ENCODE assay signal across 23 mouse cellular contexts in genomic region chr4:154986750-154987149, GRCm38 (mm10). TPM values are rescaled to one million over a fixed set of nuclear protein-coding genes. Genes with fewer than 3 reads are reported as not detected.
DNase-seq lines count a peak whose midpoint lies in the region; ATAC-seq lines count a peak whose summit lies in the region.
"Had no signal": no experiment of that assay in that cellular context is flagged by ENCODE, and none has a peak within 500 bp of the region (broad histone marks: within the 10 kb centered on the region; RNA-seq: fewer than 3 reads in every experiment).

No protein-coding gene starts in this region.

- H3K4me3 ChIP-seq in forebrain, embryonic 10.5 days: peak overlapping the region; percentile 5; the same call in 1 of the 2 replicates
- H3K4me3 ChIP-seq in forebrain, embryonic 16.5 days (replicated peaks; ENCODE audit: low read length): no peak overlapping the region
- H3K4me3 ChIP-seq in midbrain, embryonic 10.5 days: no peak overlapping the region
- H3K4me3 ChIP-seq in midbrain, embryonic 13.5 days (replicated peaks): no peak overlapping the region
- H3K4me3 ChIP-seq in embryonic facial prominence, embryonic 10.5 days: no peak overlapping the region
- H3K4me3 ChIP-seq: embryonic facial prominence, embryonic 12.5 days; forebrain, embryonic 12.5 days; forebrain, embryonic 15.5 days; heart, embryonic 13.5 days; hindbrain, embryonic 13.5 days; intestine, embryonic 15.5 days had no signal

- H3K36me3 ChIP-seq in forebrain, embryonic 10.5 days (replicated peaks): peaks cover 6% of the 10 kb centered on the region
- no peaks in the 10 kb centered on the region for H3K36me3 ChIP-seq in forebrain, embryonic 16.5 days (ENCODE audit: control insufficient read depth, insufficient read depth)
- H3K36me3 ChIP-seq in midbrain, embryonic 10.5 days: peaks cover 6% of the 10 kb centered on the region
- no peaks in the 10 kb centered on the region for H3K36me3 ChIP-seq in midbrain, embryonic 13.5 days
- H3K36me3 ChIP-seq in embryonic facial prominence, embryonic 10.5 days (replicated peaks): peaks cover 6% of the 10 kb centered on the region
- H3K36me3 ChIP-seq: embryonic facial prominence, embryonic 12.5 days; embryonic facial prominence, embryonic 15.5 days; forebrain, embryonic 15.5 days; heart, embryonic 13.5 days; hindbrain, embryonic 13.5 days; intestine, embryonic 15.5 days had no signal

- H3K27ac ChIP-seq in forebrain, embryonic 10.5 days: peak overlapping the region; percentile 80
- H3K27ac ChIP-seq in forebrain, embryonic 16.5 days (ENCODE audit: low read length): no peak overlapping the region
- peak overlapping the region; percentile 85 for H3K27ac ChIP-seq in midbrain, embryonic 10.5 days (replicated peaks)
- no peak overlapping the region for H3K27ac ChIP-seq in midbrain, embryonic 13.5 days
- H3K27ac ChIP-seq in embryonic facial prominence, embryonic 10.5 days (replicated peaks): peak overlapping the region; percentile 78
- H3K27ac ChIP-seq: embryonic facial prominence, embryonic 12.5 days; embryonic facial prominence, embryonic 15.5 days; forebrain, embryonic 12.5 days; forebrain, embryonic 15.5 days; heart, embryonic 13.5 days; hindbrain, embryonic 13.5 days; intestine, embryonic 15.5 days had no signal

- WGBS in forebrain, embryonic 10.5 days: 63% methylated on average over 15 of the region's 15 CpGs
- WGBS in forebrain, embryonic 16.5 days: 65% methylated on average over 15 of the region's 15 CpGs
- 55% methylated on average over 15 of the region's 15 CpGs for WGBS in midbrain, embryonic 10.5 days
- 63% methylated on average over 15 of the region's 15 CpGs for WGBS in midbrain, embryonic 13.5 days
- WGBS in embryonic facial prominence, embryonic 10.5 days: 65% methylated on average over 15 of the region's 15 CpGs

- DNase-seq in forebrain, embryonic 10.5 days (ENCODE audit: extremely low spot score, low spot score): no peak
- DNase-seq in midbrain, embryonic 10.5 days (ENCODE audit: low spot score): no peak
- DNase-seq in embryonic facial prominence, embryonic 10.5 days (ENCODE audit: low spot score): no peak
- DNase-seq in testis, postnatal 14 days (ENCODE audit: low spot score): no peak
- no peak for DNase-seq in adrenal gland, adult 2 months

- no peak overlapping the region for H3K4me2 ChIP-seq in forebrain, embryonic 16.5 days (ENCODE audit: low read length)
- H3K4me2 ChIP-seq in midbrain, embryonic 13.5 days (replicated peaks): no peak overlapping the region
- H3K4me2 ChIP-seq: hindbrain, embryonic 13.5 days had no signal

- no peak for ATAC-seq in forebrain, embryonic 16.5 days
- no peak for ATAC-seq in midbrain, embryonic 13.5 days
- ATAC-seq: forebrain, embryonic 15.5 days; hindbrain, embryonic 16.5 days; intestine, embryonic 15.5 days had no signal

- H3K4me1 ChIP-seq in forebrain, embryonic 10.5 days: peaks cover 43% of the 10 kb centered on the region
- H3K4me1 ChIP-seq in forebrain, embryonic 16.5 days (replicated peaks; ENCODE audit: control insufficient read depth, insufficient read depth, low read length): peaks cover 10% of the 10 kb centered on the region
- H3K4me1 ChIP-seq in midbrain, embryonic 10.5 days: peaks cover 54% of the 10 kb centered on the region
- H3K4me1 ChIP-seq in midbrain, embryonic 13.5 days (replicated peaks): peaks cover 26% of the 10 kb centered on the region
- H3K4me1 ChIP-seq in embryonic facial prominence, embryonic 10.5 days: peaks cover 52% of the 10 kb centered on the region

- H3K9me3 ChIP-seq in forebrain, embryonic 10.5 days: no peaks in the 10 kb centered on the region
- H3K9me3 ChIP-seq in forebrain, embryonic 16.5 days (ENCODE audit: control insufficient read depth, low read length): no peaks in the 10 kb centered on the region
- no peaks in the 10 kb centered on the region for H3K9me3 ChIP-seq in midbrain, embryonic 10.5 days (replicated peaks)
- H3K9me3 ChIP-seq in midbrain, embryonic 13.5 days: no peaks in the 10 kb centered on the region
- no peaks in the 10 kb centered on the region for H3K9me3 ChIP-seq in embryonic facial prominence, embryonic 10.5 days
- H3K9me3 ChIP-seq: embryonic facial prominence, embryonic 12.5 days; embryonic facial prominence, embryonic 15.5 days; forebrain, embryonic 12.5 days; forebrain, embryonic 15.5 days; G1E; heart, embryonic 13.5 days; hindbrain, embryonic 13.5 days; intestine, embryonic 15.5 days had no signal

- H3K27me3 ChIP-seq in forebrain, embryonic 10.5 days (ENCODE audit: poor library complexity, severe bottlenecking): peaks cover 60% of the 10 kb centered on the region
- H3K27me3 ChIP-seq in forebrain, embryonic 16.5 days (replicated peaks; ENCODE audit: control insufficient read depth, insufficient read depth, low read length): no peaks in the 10 kb centered on the region
- H3K27me3 ChIP-seq in midbrain, embryonic 10.5 days (ENCODE audit: low read depth, poor library complexity, severe bottlenecking): peaks cover 37% of the 10 kb centered on the region
- peaks cover 25% of the 10 kb centered on the region for H3K27me3 ChIP-seq in midbrain, embryonic 13.5 days
- H3K27me3 ChIP-seq in embryonic facial prominence, embryonic 10.5 days (replicated peaks; ENCODE audit: low read depth, poor library complexity, severe bottlenecking): peaks cover 40% of the 10 kb centered on the region
- H3K27me3 ChIP-seq: intestine, embryonic 15.5 days had no signal

- no peak overlapping the region for H3K9ac ChIP-seq in forebrain, embryonic 16.5 days (replicated peaks; ENCODE audit: low read depth, low read length)
- no peak overlapping the region; the same call in 1 of the 2 replicates for H3K9ac ChIP-seq in midbrain, embryonic 13.5 days (replicated peaks)
- H3K9ac ChIP-seq: embryonic facial prominence, embryonic 12.5 days; embryonic facial prominence, embryonic 15.5 days; forebrain, embryonic 12.5 days had no signal

RNA-seq across cellular contexts. Expression of gene Pank4, which starts 22.8 kb away (rescaled TPM):
- 46.8 and 51.8 TPM in 2 replicates for polyA plus RNA-seq in forebrain, embryonic 10.5 days (2016; fragmentation: Nextera tagmentation; extraction: Ambion mirVana)
- 47.1 and 47.3 TPM in 2 replicates for polyA plus RNA-seq in forebrain, embryonic 16.5 days (2015; fragmentation: Nextera tagmentation; extraction: Ambion mirVana)
- 47.6 and 48.6 TPM in 2 replicates for polyA plus RNA-seq in midbrain, embryonic 10.5 days (2016; fragmentation: Nextera tagmentation; extraction: Ambion mirVana)
- 42.0 and 43.3 TPM in 2 replicates for polyA plus RNA-seq in midbrain, embryonic 13.5 days (2015; fragmentation: Nextera tagmentation; extraction: Ambion mirVana)
- polyA plus RNA-seq in embryonic facial prominence, embryonic 10.5 days (2016; fragmentation: Nextera tagmentation; extraction: Ambion mirVana): 49.2 and 50.1 TPM in 2 replicates
- 10 to 100 TPM; 24.5 to 28.0 TPM for total RNA-seq in adrenal gland, adult 2 months (2021)
- polyA plus RNA-seq in adrenal gland, adult 2 months (2012; rRNA removed): 34.8 and 35.3 TPM in 2 replicates

RNA-seq across cellular contexts. Expression of gene Hes5, which starts 26.0 kb away (rescaled TPM):
- 272 and 295 TPM in 2 replicates for polyA plus RNA-seq in forebrain, embryonic 10.5 days (2016; fragmentation: Nextera tagmentation; extraction: Ambion mirVana)
- 91.4 and 100 TPM in 2 replicates for polyA plus RNA-seq in forebrain, embryonic 16.5 days (2015; fragmentation: Nextera tagmentation; extraction: Ambion mirVana)
- polyA plus RNA-seq in midbrain, embryonic 10.5 days (2016; fragmentation: Nextera tagmentation; extraction: Ambion mirVana): 690 and 827 TPM in 2 replicates
- 291 and 346 TPM in 2 replicates for polyA plus RNA-seq in midbrain, embryonic 13.5 days (2015; fragmentation: Nextera tagmentation; extraction: Ambion mirVana)
- polyA plus RNA-seq in embryonic facial prominence, embryonic 10.5 days (2016; fragmentation: Nextera tagmentation; extraction: Ambion mirVana): 84.4 and 151 TPM in 2 replicates
- total RNA-seq in adrenal gland, adult 2 months (2021): not detected
- 0.27 TPM in 1 of 2 replicates, not detected in the other for polyA plus RNA-seq in adrenal gland, adult 2 months (2012; rRNA removed)
- total RNA-seq: adrenal gland, adult 8-10 months; adrenal gland, postnatal 36 days; G1E; gastrocnemius, adult 18-20 months; gastrocnemius, postnatal 36 days; heart, adult 8-10 months; heart, postnatal 14 days; heart, postnatal 4 days had no signal
- polyA plus RNA-seq: G1E had no signal

RNA-seq across cellular contexts. Expression of gene Tnfrsf14, which starts 58.4 kb away (rescaled TPM):
- 0.68 and 0.93 TPM in 2 replicates for polyA plus RNA-seq in forebrain, embryonic 10.5 days (2016; fragmentation: Nextera tagmentation; extraction: Ambion mirVana)
- polyA plus RNA-seq in forebrain, embryonic 16.5 days (2015; fragmentation: Nextera tagmentation; extraction: Ambion mirVana): 0.27 TPM in 1 of 2 replicates, not detected in the other
- 0.67 and 0.99 TPM in 2 replicates for polyA plus RNA-seq in midbrain, embryonic 10.5 days (2016; fragmentation: Nextera tagmentation; extraction: Ambion mirVana)
- polyA plus RNA-seq in midbrain, embryonic 13.5 days (2015; fragmentation: Nextera tagmentation; extraction: Ambion mirVana): 0.40 TPM in 2 replicates
- polyA plus RNA-seq in embryonic facial prominence, embryonic 10.5 days (2016; fragmentation: Nextera tagmentation; extraction: Ambion mirVana): 0.45 and 1.4 TPM in 2 replicates
- total RNA-seq in adrenal gland, adult 2 months (2021): 1 to 10 TPM; 6.1 to 8.4 TPM
- 14.9 and 27.2 TPM in 2 replicates for polyA plus RNA-seq in adrenal gland, adult 2 months (2012; rRNA removed)
- polyA plus RNA-seq: forebrain, embryonic 15.5 days had no signal

Comparison
In these comparisons a context has a peak if more than half of its experiments do, and no peak if none do; other contexts are left out.
1. H3K27ac ChIP-seq: peak in forebrain, embryonic 10.5 days (single experiment), midbrain, embryonic 10.5 days (single experiment) and embryonic facial prominence, embryonic 10.5 days (single experiment); none in forebrain, embryonic 16.5 days (single experiment) and midbrain, embryonic 13.5 days (single experiment).
2. RNA of gene Hes5, which starts 26.0 kb away (polyA plus RNA-seq): 690 to 827 TPM in midbrain, embryonic 10.5 days, 291 to 346 TPM in midbrain, embryonic 13.5 days, 272 to 295 TPM in forebrain, embryonic 10.5 days, 91.4 to 100 TPM in forebrain, embryonic 16.5 days and 84.4 to 151 TPM in embryonic facial prominence, embryonic 10.5 days; 0.27 TPM in adrenal gland, adult 2 months; every median in the first group is over 10 times any median in the second.